Mouse (Mus musculus) CD4-positive, CD25-positive, alpha-beta regulatory T cell, adult 4 months (primary cell): ENCODE measurements around the gene Scyl2. TPM values are rescaled to one million over a fixed set of nuclear protein-coding genes. Genes with fewer than 3 reads are reported as not detected.

Source experiments
- ATAC-seq: one replicate; pipeline ENCODE4 v1.8.0; 2017
- polyA plus RNA-seq, 2 experiments: library from polyadenylated mRNA; unstranded; fragments of 100-300 nt; shearing (Covaris generic); gene quantifications; one replicate each; pipeline ENCODE4 v1.2.1; 2017

Scyl2 gene
- polyA plus RNA-seq, 2 experiments from 2014 or later = 9.1 to 9.8 TPM

DNA sequence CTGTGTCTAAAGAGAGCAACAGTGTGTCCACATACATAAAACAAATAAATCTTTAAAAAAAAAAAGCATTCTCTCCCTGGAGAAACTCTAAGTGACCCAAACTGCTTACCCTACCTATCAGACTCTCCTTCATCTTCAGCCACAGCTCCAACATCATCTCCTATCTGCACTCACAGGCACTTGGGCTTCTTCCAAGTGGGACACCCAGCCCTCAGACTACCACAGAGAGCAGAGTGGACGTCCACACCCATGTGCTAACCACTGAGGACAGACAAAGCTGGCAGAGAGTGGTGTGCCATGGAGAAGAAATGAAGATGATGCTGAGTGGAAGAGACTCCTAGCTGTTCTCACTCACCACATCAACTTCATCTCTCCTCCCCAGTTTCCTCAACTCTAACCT is 90.6 kb downstream of the Scyl2 start:
- no peak for ATAC-seq

DNA sequence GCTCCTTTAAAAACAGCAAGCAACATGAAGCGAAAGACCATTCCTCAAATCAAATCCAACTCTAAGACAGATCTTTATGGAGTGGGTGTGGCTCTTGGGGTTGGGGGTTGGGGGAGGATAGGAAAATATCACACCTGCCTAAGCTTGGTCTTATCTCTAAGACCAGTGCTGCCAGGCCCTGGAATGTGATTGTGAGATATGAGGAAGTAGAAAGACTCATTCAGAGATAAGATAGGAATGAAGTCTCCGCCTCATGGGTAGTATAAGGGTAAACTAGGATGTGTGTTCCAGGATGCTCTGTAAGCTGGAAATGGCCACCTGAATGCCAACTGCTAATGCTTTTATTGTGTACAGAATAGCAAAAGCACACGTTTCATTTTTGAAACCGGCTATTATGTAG is 91.8 kb downstream of the Scyl2 start:
- ATAC-seq = no peak

GRCm38 (mm10) chr10:89592797-89593196 is 93.3 kb downstream of the Scyl2 start:
- ATAC-seq = no peak

GRCm38 (mm10) chr10:89589877-89590276 is 96.2 kb downstream of the Scyl2 start:
- peak; percentile 65 for ATAC-seq

Other genes with a start within 250 kb of the Scyl2 start
- gene Gas2l3, start 242.3 kb downstream of the Scyl2 start, polyA plus RNA-seq = 1 to 10 TPM; 1.5 to 3.3 TPM
- gene Nr1h4, start 152.7 kb downstream of the Scyl2 start, polyA plus RNA-seq = not detected
- gene Slc17a8, start 65.0 kb downstream of the Scyl2 start, polyA plus RNA-seq = not detected
- gene Actr6, start 46.0 kb upstream of the Scyl2 start, polyA plus RNA-seq = 10 to 100 TPM; 35.5 to 51.3 TPM
- 10 to 100 TPM; 20.9 to 22.3 TPM for gene Uhrf1bp1l, start 58.7 kb upstream of the Scyl2 start, polyA plus RNA-seq
- not detected for gene Anks1b, start 187.2 kb upstream of the Scyl2 start, polyA plus RNA-seq